Mouse (Mus musculus): Measurements from ENCODE around the gene Cish. TPM values are rescaled to one million over a fixed set of nuclear protein-coding genes. Genes with fewer than 3 reads are reported as not detected.

Cish gene
- polyA plus RNA-seq, 1 experiment from 2014 or later: 6.1 TPM

DNA sequence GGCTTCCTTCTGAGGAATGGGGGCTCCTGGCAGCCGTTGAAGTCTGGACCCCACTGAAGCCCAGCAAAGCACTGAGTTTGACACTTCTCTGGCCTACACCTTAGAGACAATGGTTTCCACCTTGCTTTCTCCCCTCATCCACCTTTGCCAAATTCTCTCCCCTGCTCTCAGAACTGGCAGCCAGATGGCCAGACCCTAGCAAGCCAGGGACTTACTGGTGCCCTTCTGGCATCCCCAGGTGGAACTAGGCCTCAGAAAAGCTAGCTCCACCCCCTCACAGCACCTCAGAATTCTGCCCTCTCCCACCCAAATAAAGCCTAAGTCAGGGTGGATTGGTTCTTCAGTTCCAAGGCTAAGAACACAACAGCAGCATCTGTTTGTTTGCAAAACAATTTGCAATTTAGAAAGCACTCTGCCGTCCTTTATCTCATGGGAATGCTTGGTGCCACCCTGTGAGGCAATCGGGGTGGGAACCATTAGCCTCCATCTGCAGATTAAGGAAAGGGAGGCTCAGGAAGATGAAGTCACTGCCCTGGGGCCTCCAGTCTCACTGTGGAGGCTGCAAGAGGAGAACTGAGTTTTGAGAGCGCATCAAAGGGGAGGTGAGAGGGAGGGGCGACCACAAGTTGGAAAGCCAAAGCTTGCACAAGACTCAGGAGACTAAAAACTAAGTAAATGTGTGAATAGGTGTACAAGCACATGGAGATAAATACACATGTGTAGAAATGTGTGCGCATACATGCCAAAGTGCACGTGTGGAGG lies 24.5 kb upstream of the Cish start:
- Histone ChIP-seq H3K4me2 (no peak overlapping the region), H3K9me3 (ENCODE audit: control insufficient read depth, low read length) (no peaks in the 10 kb centered on the region), H3K36me3 (ENCODE audit: control insufficient read depth, insufficient read depth, low read length) (no peaks in the 10 kb centered on the region), H3K9ac (ENCODE audit: low read depth, low read length) (no peak overlapping the region), H3K4me3 (ENCODE audit: low read depth, low read length) (no peak overlapping the region), H3K27me3 (replicated peaks; ENCODE audit: control insufficient read depth, insufficient read depth, low read length) (no peaks in the 10 kb centered on the region), H3K4me1 (replicated peaks; ENCODE audit: control insufficient read depth, insufficient read depth, low read length) (peaks cover 32% of the 10 kb centered on the region), H3K27ac (ENCODE audit: low read depth, low read length) (no peak overlapping the region)
- no peak for ATAC-seq (replicated peaks; ENCODE audit: low FRiP score)
- 63% methylated on average over 7 of the region's 7 CpGs for WGBS
- no peak for DNase-seq (ENCODE audit: low spot score)

DNA sequence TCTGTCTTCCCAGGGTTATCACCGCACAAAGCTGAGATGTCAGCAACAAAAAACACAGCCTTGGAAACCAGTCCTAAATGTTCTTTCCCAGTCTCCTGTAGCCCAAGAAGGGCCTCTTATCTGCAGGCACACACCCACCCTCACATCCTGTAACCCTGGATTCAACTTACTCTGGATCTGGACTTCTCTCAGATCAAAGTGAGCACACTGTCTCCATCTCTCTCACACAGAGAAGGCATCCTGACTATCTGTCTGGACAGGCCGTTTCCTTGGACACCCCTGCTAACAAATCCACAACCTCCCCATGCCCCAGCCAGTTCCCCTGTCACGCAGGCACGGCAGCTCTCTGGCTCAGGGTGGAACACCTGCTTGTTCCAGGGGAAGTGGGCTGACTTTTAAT lies 23.5 kb upstream of the Cish start:
- no peaks in the 10 kb centered on the region for H3K27me3 ChIP-seq (replicated peaks; ENCODE audit: control insufficient read depth, insufficient read depth, low read length)
- peaks cover 32% of the 10 kb centered on the region for H3K4me1 ChIP-seq (replicated peaks; ENCODE audit: control insufficient read depth, insufficient read depth, low read length)
- H3K9ac ChIP-seq (ENCODE audit: low read depth, low read length): no peak overlapping the region
- no peak overlapping the region for H3K4me3 ChIP-seq (ENCODE audit: low read depth, low read length)
- ATAC-seq (replicated peaks; ENCODE audit: low FRiP score) (peak; percentile 78), DNase-seq (ENCODE audit: low spot score) (no peak)
- no peaks in the 10 kb centered on the region for H3K36me3 ChIP-seq (ENCODE audit: control insufficient read depth, insufficient read depth, low read length)
- no peaks in the 10 kb centered on the region for H3K9me3 ChIP-seq (ENCODE audit: control insufficient read depth, low read length)
- no peak overlapping the region for H3K27ac ChIP-seq (ENCODE audit: low read depth, low read length)
- H3K4me2 ChIP-seq: peak overlapping the region; percentile 30; the same call in 1 of the 2 replicates
- 26% methylated on average over 4 of the region's 4 CpGs for WGBS

DNA sequence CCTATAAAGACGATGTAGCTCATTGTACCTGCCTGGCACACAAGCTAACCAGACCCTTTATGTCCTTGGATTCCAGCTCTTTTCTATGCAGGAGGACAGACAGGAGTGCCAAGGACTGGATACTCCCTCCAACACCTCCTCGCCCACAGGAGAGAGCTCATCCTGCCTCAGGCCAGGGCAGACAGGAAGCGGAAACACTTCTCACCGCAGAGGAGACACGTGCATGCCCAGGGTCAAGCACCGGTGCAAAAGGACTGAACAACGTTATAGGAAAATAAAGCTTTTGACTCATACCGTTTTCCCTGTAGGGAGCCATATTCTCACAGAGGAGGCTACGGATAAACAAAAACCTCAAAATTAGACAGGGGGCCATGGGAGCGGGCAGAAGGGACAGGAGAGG lies 22.6 kb upstream of the Cish start:
- Histone ChIP-seq H3K4me3 (ENCODE audit: low read depth, low read length) (no peak overlapping the region), H3K27me3 (replicated peaks; ENCODE audit: control insufficient read depth, insufficient read depth, low read length) (no peaks in the 10 kb centered on the region), H3K4me2 (no peak overlapping the region), H3K27ac (ENCODE audit: low read depth, low read length) (no peak overlapping the region), H3K4me1 (replicated peaks; ENCODE audit: control insufficient read depth, insufficient read depth, low read length) (peaks cover 27% of the 10 kb centered on the region), H3K9me3 (ENCODE audit: control insufficient read depth, low read length) (no peaks in the 10 kb centered on the region), H3K9ac (ENCODE audit: low read depth, low read length) (no peak overlapping the region), H3K36me3 (ENCODE audit: control insufficient read depth, insufficient read depth, low read length) (no peaks in the 10 kb centered on the region)
- DNase-seq (ENCODE audit: low spot score): no peak
- WGBS: 54% methylated on average over 10 of the region's 10 CpGs
- no peak for ATAC-seq (replicated peaks; ENCODE audit: low FRiP score)

DNA sequence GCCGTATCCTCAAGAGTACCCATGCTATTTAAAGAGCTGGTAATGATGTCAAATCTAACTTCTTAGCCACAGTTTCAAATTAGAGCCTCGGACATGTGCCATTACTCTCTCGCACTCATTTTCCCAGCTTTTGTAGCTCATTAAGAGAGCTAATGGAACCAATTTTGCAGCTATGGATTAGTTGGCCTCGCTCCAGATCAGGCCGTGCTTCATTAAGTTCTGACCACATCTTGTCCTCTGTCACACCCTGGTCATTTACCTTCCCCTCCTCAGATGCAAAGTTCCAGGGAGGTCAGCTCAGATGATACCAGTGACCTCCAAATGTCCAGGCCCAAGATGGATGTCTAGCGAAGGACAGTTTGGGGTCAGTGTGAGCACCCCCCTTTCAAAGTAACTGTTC lies 21.1 kb upstream of the Cish start:
- no peak overlapping the region for H3K4me2 ChIP-seq
- ATAC-seq (replicated peaks; ENCODE audit: low FRiP score) (no peak), DNase-seq (ENCODE audit: low spot score) (no peak)
- no peak overlapping the region for H3K27ac ChIP-seq (ENCODE audit: low read depth, low read length)
- WGBS: 87% methylated on average over 6 of the region's 6 CpGs
- H3K36me3 ChIP-seq (ENCODE audit: control insufficient read depth, insufficient read depth, low read length): no peaks in the 10 kb centered on the region
- peaks cover 34% of the 10 kb centered on the region for H3K4me1 ChIP-seq (replicated peaks; ENCODE audit: control insufficient read depth, insufficient read depth, low read length)
- no peaks in the 10 kb centered on the region for H3K27me3 ChIP-seq (replicated peaks; ENCODE audit: control insufficient read depth, insufficient read depth, low read length)
- no peak overlapping the region for H3K9ac ChIP-seq (ENCODE audit: low read depth, low read length)
- H3K4me3 ChIP-seq (ENCODE audit: low read depth, low read length): no peak overlapping the region
- no peaks in the 10 kb centered on the region for H3K9me3 ChIP-seq (ENCODE audit: control insufficient read depth, low read length)

DNA sequence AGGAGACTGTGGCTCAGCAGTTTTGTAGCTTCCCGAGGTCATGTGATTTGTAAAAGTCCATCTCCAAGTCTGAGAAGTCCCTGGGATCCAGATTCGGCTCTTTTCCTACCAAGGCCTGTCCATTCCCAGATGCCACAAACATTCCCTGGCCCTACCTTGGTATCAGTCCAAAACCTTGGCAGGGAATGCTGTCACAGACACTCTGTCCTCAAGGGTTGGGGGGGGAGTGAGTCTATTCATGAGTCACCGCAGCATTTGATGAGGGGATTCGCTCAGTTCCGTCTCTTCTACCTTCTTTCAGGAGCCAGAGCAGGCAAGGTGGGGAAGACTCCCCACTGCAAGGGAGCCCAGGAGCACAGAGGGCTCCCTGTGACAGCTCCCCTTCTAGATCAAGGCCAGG lies 20.1 kb upstream of the Cish start:
- no peak overlapping the region for H3K9ac ChIP-seq (ENCODE audit: low read depth, low read length)
- 82% methylated on average over 5 of the region's 5 CpGs for WGBS
- DNase-seq (ENCODE audit: low spot score) (no peak), ATAC-seq (replicated peaks; ENCODE audit: low FRiP score) (no peak)
- peaks cover 40% of the 10 kb centered on the region for H3K4me1 ChIP-seq (replicated peaks; ENCODE audit: control insufficient read depth, insufficient read depth, low read length)
- no peak overlapping the region for H3K4me2 ChIP-seq
- H3K27me3 ChIP-seq (replicated peaks; ENCODE audit: control insufficient read depth, insufficient read depth, low read length): no peaks in the 10 kb centered on the region
- H3K4me3 ChIP-seq (ENCODE audit: low read depth, low read length): no peak overlapping the region
- no peaks in the 10 kb centered on the region for H3K9me3 ChIP-seq (ENCODE audit: control insufficient read depth, low read length)
- no peak overlapping the region for H3K27ac ChIP-seq (ENCODE audit: low read depth, low read length)
- no peaks in the 10 kb centered on the region for H3K36me3 ChIP-seq (ENCODE audit: control insufficient read depth, insufficient read depth, low read length)

DNA sequence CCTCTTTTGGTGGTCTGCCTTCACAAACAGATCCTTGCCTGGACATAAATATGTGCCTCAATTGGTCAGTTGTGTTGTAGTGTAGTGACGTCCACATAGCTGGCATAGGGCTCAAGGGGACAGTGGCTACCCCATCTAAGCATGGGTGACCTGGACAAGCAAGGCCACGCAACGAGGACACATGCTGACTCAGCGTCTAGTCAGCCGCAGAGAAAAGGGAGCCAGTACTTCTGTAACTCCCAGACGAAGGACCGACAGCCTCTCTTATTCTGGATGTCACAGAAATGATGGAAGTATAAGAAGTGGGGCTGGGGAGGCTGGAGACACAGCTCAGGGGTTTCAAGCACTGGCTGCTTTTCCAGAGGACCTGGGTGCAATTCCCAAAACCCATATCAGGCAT lies 18.2 kb upstream of the Cish start:
- WGBS: 83% methylated on average over 7 of the region's 7 CpGs
- Histone ChIP-seq H3K4me1 (replicated peaks; ENCODE audit: control insufficient read depth, insufficient read depth, low read length) (peaks cover 26% of the 10 kb centered on the region), H3K4me3 (ENCODE audit: low read depth, low read length) (no peak overlapping the region), H3K9ac (ENCODE audit: low read depth, low read length) (no peak overlapping the region), H3K27me3 (replicated peaks; ENCODE audit: control insufficient read depth, insufficient read depth, low read length) (no peaks in the 10 kb centered on the region), H3K4me2 (no peak overlapping the region), H3K36me3 (ENCODE audit: control insufficient read depth, insufficient read depth, low read length) (no peaks in the 10 kb centered on the region), H3K27ac (ENCODE audit: low read depth, low read length) (no peak overlapping the region), H3K9me3 (ENCODE audit: control insufficient read depth, low read length) (no peaks in the 10 kb centered on the region)
- no peak for ATAC-seq (replicated peaks; ENCODE audit: low FRiP score)
- no peak for DNase-seq (ENCODE audit: low spot score)

DNA sequence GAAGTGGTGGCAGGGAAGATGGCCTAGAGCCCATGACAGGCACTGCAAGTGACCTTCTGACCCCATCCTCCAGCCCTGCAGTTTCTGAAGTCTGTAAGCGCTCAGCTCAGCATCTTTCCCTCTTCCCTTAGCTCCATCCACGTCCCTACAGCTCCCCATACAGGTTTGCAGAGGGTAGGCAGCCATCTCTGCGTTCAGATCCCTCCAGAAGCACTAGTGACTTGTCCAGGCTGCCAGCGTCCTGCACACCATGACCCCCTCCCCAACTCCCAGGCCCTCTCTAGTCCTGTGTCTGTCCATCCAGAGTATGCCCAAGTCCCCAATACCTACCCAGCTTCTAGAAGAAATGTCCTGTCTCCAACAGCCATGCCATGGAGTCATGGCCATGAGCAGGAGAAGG lies 17.7 kb upstream of the Cish start:
- Histone ChIP-seq H3K9ac (ENCODE audit: low read depth, low read length) (no peak overlapping the region), H3K4me3 (ENCODE audit: low read depth, low read length) (no peak overlapping the region), H3K4me2 (no peak overlapping the region), H3K27me3 (replicated peaks; ENCODE audit: control insufficient read depth, insufficient read depth, low read length) (no peaks in the 10 kb centered on the region), H3K36me3 (ENCODE audit: control insufficient read depth, insufficient read depth, low read length) (no peaks in the 10 kb centered on the region), H3K4me1 (replicated peaks; ENCODE audit: control insufficient read depth, insufficient read depth, low read length) (peaks cover 23% of the 10 kb centered on the region), H3K9me3 (ENCODE audit: control insufficient read depth, low read length) (no peaks in the 10 kb centered on the region), H3K27ac (ENCODE audit: low read depth, low read length) (no peak overlapping the region)
- DNase-seq (ENCODE audit: low spot score): no peak
- WGBS: 47% methylated on average over 4 of the region's 4 CpGs
- ATAC-seq (replicated peaks; ENCODE audit: low FRiP score): no peak

DNA sequence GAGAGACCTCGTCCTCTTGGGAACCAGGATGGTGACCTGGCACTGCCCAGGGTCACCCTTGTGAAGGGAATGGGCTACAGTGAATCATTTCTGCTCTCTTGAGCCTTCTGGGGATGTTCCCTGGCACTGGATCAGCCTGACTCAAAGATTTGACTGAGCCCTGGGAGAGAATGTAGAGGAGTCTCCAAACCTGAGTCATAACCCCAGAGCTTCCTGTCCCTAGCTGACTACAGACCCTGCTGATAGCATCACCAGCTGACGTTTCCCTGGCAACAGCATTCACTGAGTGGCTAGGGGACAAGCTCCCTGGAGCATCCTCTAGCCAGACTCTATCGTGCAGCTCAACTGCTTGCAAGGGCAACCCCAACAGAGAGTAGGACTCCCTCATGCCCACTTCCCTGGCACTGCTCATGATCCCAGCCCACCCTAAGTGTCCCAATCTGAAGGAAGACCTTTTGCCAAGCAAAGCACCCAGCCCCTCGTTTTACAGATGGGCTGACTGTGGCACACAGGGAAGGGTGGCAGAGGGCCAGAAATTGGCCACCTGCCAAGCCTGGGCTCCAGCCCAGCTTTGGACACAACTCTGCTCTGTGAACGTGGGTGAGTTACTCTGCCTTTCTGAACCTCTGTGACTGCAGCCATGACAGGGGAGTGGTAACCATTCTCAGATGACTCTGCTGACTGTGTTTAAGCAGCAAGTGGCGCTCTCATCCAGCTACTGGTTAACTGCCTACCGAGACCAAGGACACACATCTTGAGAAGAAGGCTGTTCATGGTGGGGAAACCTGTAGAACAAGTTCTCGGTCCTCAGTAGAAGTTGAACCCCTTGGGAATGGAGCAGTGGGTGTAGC lies 17.1 kb upstream of the Cish start:
- no peak overlapping the region for H3K27ac ChIP-seq (ENCODE audit: low read depth, low read length)

More for the DNA sequence above, 17.1 kb upstream of the Cish start:
- Histone ChIP-seq H3K4me1 (replicated peaks; ENCODE audit: control insufficient read depth, insufficient read depth, low read length) (peaks cover 19% of the 10 kb centered on the region), H3K9ac (ENCODE audit: low read depth, low read length) (no peak overlapping the region), H3K4me2 (no peak overlapping the region), H3K36me3 (ENCODE audit: control insufficient read depth, insufficient read depth, low read length) (no peaks in the 10 kb centered on the region), H3K27me3 (replicated peaks; ENCODE audit: control insufficient read depth, insufficient read depth, low read length) (no peaks in the 10 kb centered on the region), H3K4me3 (ENCODE audit: low read depth, low read length) (no peak overlapping the region), H3K9me3 (ENCODE audit: control insufficient read depth, low read length) (no peaks in the 10 kb centered on the region)
- ATAC-seq (replicated peaks; ENCODE audit: low FRiP score): no peak
- 59% methylated on average over 8 of the region's 8 CpGs for WGBS
- no peak for DNase-seq (ENCODE audit: low spot score)

All from liver, embryonic 11.5 days (tissue).